Mouse (Mus musculus): ENCODE measurements around the gene Lypd6.

The Lypd6 gene

GRCm38 (mm10) chr2:50111169-50111568 lies 44.9 kb downstream of the Lypd6 start:
- DNase-seq, result no peak

- DNase-seq, result no peak
These were observed 45.4 kb downstream of the Lypd6 start for GRCm38 (mm10) chr2:50111609-50112008.

GRCm38 (mm10) chr2:50112427-50112826 lies 46.2 kb downstream of the Lypd6 start:
- no peak for DNase-seq

GRCm38 (mm10) chr2:50119101-50119500 lies 52.9 kb downstream of the Lypd6 start:
- no peak for DNase-seq

- DNase-seq, result no peak
These were observed 54.6 kb downstream of the Lypd6 start for GRCm38 (mm10) chr2:50120839-50121238.

- no peak for DNase-seq
These were observed 57.1 kb downstream of the Lypd6 start for GRCm38 (mm10) chr2:50123376-50123775.

GRCm38 (mm10) chr2:50127513-50128175 lies 61.4 kb downstream of the Lypd6 start:
- DNase-seq, result no peak

GRCm38 (mm10) chr2:50128322-50129277 lies 62.4 kb downstream of the Lypd6 start:
- DNase-seq, result no peak

GRCm38 (mm10) chr2:50130674-50131073 lies 64.4 kb downstream of the Lypd6 start:
- no peak for DNase-seq

GRCm38 (mm10) chr2:50143672-50144071 lies 77.4 kb downstream of the Lypd6 start:
- DNase-seq, result no peak

GRCm38 (mm10) chr2:50147308-50147707 lies 81.1 kb downstream of the Lypd6 start:
- DNase-seq, result no peak

- no peak for DNase-seq
These were observed 83.3 kb downstream of the Lypd6 start for GRCm38 (mm10) chr2:50149257-50150202.

GRCm38 (mm10) chr2:50150203-50150590 lies 84.0 kb downstream of the Lypd6 start:
- no peak for DNase-seq

GRCm38 (mm10) chr2:50150816-50151215 lies 84.6 kb downstream of the Lypd6 start:
- no peak for DNase-seq

GRCm38 (mm10) chr2:50151401-50151800 lies 85.2 kb downstream of the Lypd6 start:
- no peak for DNase-seq

GRCm38 (mm10) chr2:50151879-50152278 lies 85.7 kb downstream of the Lypd6 start:
- DNase-seq, result no peak

- no peak for DNase-seq
These were observed 89.8 kb downstream of the Lypd6 start for GRCm38 (mm10) chr2:50156009-50156408.

- no peak for DNase-seq
These were observed 93.8 kb downstream of the Lypd6 start for GRCm38 (mm10) chr2:50160069-50160468.

- DNase-seq, result no peak
These were observed 97.4 kb downstream of the Lypd6 start for GRCm38 (mm10) chr2:50163608-50164007.

GRCm38 (mm10) chr2:50165277-50165676 lies 99.0 kb downstream of the Lypd6 start:
- no peak for DNase-seq

GRCm38 (mm10) chr2:50166082-50166481 lies 99.9 kb downstream of the Lypd6 start:
- no peak for DNase-seq

GRCm38 (mm10) chr2:50173730-50174528 lies 107.7 kb downstream of the Lypd6 start:
- no peak for DNase-seq
